Mouse (Mus musculus): ENCODE data around the gene Foxb1. TPM values are rescaled to one million over a fixed set of nuclear protein-coding genes. Genes with fewer than 3 reads are reported as not detected.

Gene Foxb1
- polyA plus RNA-seq, 1 experiment from 2014 or later: not detected

DNA sequence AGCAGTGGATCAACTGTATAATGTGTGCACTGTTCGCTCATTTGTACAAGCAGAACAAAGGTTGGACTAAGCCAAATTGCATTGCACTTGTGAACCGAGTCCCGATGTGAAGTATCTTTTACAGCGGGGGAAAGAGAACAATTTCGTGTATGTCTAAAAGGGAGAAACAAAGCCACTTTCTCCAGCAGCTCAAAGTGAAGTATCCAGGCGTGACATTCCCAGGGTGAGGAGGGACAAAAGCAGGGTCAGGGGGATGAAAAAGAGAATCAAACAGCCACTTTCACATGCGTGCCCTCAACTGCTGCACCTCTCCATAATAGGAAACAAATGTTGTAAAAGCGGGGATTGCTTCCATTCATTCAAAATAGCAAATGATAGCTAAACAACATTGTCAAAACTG, 5.6 kb upstream of the Foxb1 start:
- Histone ChIP-seq H3K9me3 (replicated peaks; ENCODE audit: control insufficient read depth, low read length) (no peaks in the 10 kb centered on the region), H3K36me3 (ENCODE audit: control insufficient read depth, insufficient read depth, low read length) (no peaks in the 10 kb centered on the region), H3K27ac (ENCODE audit: low read length) (no peak overlapping the region), H3K9ac (ENCODE audit: low read length) (no peak overlapping the region), H3K4me1 (ENCODE audit: control insufficient read depth, insufficient read depth, low read length) (no peaks in the 10 kb centered on the region), H3K4me2 (ENCODE audit: low read depth, low read length) (no peak overlapping the region), H3K27me3 (ENCODE audit: control insufficient read depth, insufficient read depth, low read length) (peaks cover 90% of the 10 kb centered on the region), H3K4me3 (replicated peaks; ENCODE audit: low read length) (no peak overlapping the region)
- 2% methylated on average over 8 of the region's 8 CpGs for WGBS
- no peak for ATAC-seq (ENCODE audit: insufficient read depth, low FRiP score)

DNA sequence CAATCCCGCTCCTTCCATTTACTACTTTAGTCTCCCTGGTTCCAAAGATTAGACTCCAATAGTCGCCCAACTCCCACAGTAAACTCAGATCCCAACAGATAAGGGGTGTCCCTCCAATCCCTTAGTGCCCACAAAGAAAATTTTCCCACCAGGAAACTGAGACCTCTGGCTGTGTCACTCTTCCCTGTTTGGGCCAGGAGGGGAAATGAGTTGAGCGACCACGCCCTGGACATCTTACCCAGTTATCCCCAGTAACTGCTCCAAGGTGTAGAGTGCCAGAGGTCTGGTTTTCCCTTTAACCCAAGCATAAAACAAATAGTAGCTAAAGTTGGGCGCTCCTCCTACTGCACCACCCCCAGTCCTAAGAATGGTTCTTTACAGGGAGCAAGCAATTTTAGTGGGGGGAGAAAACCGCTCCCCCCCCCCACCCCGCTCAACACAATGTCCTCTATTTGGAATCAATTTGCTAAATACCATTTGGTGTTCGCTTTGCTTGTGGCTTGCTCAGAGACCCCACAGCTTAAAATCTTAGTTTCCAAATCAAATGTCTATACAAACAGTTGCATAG, 4.8 kb upstream of the Foxb1 start:
- no peaks in the 10 kb centered on the region for H3K4me1 ChIP-seq (ENCODE audit: control insufficient read depth, insufficient read depth, low read length)
- no peaks in the 10 kb centered on the region for H3K9me3 ChIP-seq (replicated peaks; ENCODE audit: control insufficient read depth, low read length)
- H3K9ac ChIP-seq (ENCODE audit: low read length): no peak overlapping the region
- WGBS: 1% methylated on average over 8 of the region's 8 CpGs
- H3K4me2 ChIP-seq (ENCODE audit: low read depth, low read length): no peak overlapping the region
- no peaks in the 10 kb centered on the region for H3K36me3 ChIP-seq (ENCODE audit: control insufficient read depth, insufficient read depth, low read length)
- H3K27me3 ChIP-seq (ENCODE audit: control insufficient read depth, insufficient read depth, low read length): peaks cover 92% of the 10 kb centered on the region
- no peak overlapping the region for H3K4me3 ChIP-seq (replicated peaks; ENCODE audit: low read length)
- ATAC-seq (ENCODE audit: insufficient read depth, low FRiP score): no peak
- H3K27ac ChIP-seq (ENCODE audit: low read length): no peak overlapping the region

DNA sequence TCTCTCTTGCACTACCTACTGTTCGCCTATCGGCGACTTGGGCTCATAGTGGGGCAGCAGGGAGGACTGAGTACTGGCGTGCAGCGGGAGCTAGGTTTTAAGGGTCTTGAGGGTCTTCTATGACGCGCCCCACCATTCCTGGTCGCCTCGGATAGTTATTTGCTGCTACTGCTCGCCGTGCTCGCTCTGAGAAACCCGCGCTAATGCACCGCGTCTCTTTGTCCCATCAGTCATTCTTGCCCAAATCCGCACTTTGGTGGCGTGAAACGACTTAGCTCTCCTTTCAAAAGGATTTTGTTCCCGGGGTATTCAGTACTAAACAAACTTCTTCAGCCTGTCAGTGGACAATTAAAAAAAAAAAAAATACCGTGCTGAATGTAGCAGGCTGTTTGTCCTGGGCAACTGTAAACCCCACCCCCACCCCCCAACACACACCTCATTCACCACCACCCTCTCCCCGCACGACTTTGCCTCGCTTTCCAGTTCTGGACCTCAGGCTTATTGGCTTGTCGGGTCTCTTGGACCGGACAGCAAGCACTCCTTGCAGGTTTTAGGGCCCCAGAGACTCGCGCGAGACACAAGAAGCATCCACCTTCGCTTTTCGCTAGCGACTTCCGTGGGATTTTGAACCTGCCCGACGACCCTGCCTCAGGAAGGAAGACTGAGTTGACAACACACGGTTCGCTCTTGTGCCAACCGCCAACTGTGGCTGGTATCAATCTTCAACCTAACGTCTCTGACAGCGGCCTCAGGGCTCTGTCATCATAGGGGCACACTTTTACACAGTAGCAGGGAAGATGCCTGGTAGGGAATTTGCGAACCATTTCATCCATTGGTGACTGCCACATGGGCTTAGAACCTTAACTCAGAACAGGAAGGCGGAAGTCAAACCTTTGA, 4.1 kb upstream of the Foxb1 start:
- Histone ChIP-seq H3K4me2 (ENCODE audit: low read depth, low read length) (no peak overlapping the region), H3K36me3 (ENCODE audit: control insufficient read depth, insufficient read depth, low read length) (no peaks in the 10 kb centered on the region), H3K9ac (ENCODE audit: low read length) (no peak overlapping the region), H3K4me1 (ENCODE audit: control insufficient read depth, insufficient read depth, low read length) (no peaks in the 10 kb centered on the region), H3K4me3 (replicated peaks; ENCODE audit: low read length) (no peak overlapping the region), H3K9me3 (replicated peaks; ENCODE audit: control insufficient read depth, low read length) (no peaks in the 10 kb centered on the region), H3K27me3 (ENCODE audit: control insufficient read depth, insufficient read depth, low read length) (peaks cover 92% of the 10 kb centered on the region), H3K27ac (ENCODE audit: low read length) (no peak overlapping the region)
- ATAC-seq (ENCODE audit: insufficient read depth, low FRiP score): no peak
- under 1% methylated on average over 42 of the region's 42 CpGs for WGBS

DNA sequence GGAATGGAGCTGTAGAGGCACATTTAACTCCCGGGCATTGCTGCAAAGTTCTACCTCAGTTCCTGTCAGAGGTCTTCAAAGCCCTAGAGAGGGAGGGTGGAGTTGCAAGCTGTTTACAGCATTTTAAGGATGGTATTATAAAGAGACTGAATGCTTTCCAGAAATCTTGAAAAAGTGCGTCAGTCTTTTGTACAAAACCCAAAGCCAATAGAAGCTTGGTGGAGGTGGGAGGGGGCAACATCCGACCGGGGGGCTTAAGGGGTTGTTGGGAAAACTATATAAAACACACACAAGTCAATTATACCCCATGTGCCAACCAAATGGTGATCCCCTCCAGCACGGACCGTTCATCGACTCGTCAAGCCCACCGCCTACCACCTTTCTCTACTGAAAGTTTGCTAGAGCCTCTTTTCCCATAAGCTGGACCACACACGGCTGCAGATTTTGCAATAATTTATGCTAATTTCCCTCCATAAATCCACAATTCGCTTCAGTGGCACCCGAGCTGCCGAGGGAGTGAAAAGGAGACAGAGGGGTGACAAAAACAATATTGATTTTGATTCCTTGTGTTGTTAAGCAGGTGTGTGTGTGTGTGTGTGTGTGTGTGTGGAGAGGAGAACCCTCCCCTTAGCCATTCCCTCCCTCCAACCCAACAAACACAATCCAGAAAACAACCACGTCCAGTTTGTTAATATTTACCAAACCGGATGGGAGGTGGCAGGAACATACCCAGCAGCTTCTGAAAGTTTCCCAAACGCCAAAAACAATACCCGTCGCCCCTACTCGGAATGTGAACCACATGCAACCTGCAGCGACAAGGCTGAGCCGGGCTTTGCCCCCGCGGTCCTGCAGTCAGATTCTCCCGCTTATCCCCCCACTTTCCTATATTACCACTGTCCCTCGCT, 3.2 kb upstream of the Foxb1 start:
- no peak overlapping the region for H3K4me2 ChIP-seq (ENCODE audit: low read depth, low read length)
- WGBS: 3% methylated on average over 25 of the region's 25 CpGs
- peaks cover 92% of the 10 kb centered on the region for H3K27me3 ChIP-seq (ENCODE audit: control insufficient read depth, insufficient read depth, low read length)
- H3K4me3 ChIP-seq (replicated peaks; ENCODE audit: low read length): no peak overlapping the region
- H3K4me1 ChIP-seq (ENCODE audit: control insufficient read depth, insufficient read depth, low read length): no peaks in the 10 kb centered on the region
- no peaks in the 10 kb centered on the region for H3K9me3 ChIP-seq (replicated peaks; ENCODE audit: control insufficient read depth, low read length)
- no peaks in the 10 kb centered on the region for H3K36me3 ChIP-seq (ENCODE audit: control insufficient read depth, insufficient read depth, low read length)
- ATAC-seq (ENCODE audit: insufficient read depth, low FRiP score): no peak
- H3K9ac ChIP-seq (ENCODE audit: low read length): no peak overlapping the region
- H3K27ac ChIP-seq (ENCODE audit: low read length): no peak overlapping the region

DNA sequence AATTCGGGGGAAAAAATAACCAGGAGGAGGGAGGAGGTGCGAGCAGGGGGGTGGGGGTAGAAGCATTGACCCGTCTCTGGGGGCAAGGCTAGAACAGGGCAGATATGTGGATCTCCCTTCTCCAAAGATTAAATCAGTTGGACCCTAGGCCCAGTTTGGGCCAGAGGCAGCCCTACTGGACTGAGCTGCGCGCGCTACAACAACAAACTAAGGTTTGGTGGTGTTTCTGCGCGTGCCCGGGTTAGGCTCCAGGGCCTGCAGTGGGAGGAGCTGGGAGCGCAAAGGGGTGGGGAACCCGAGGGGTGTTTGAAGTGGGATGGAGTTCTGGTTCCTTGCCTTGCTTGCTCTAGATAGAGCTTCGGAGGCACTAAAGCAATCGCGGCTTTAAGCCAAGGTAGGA, 2.0 kb upstream of the Foxb1 start:
- Histone ChIP-seq H3K4me3 (replicated peaks; ENCODE audit: low read length) (no peak overlapping the region), H3K9me3 (replicated peaks; ENCODE audit: control insufficient read depth, low read length) (no peaks in the 10 kb centered on the region), H3K4me1 (ENCODE audit: control insufficient read depth, insufficient read depth, low read length) (no peaks in the 10 kb centered on the region), H3K4me2 (ENCODE audit: low read depth, low read length) (no peak overlapping the region), H3K9ac (ENCODE audit: low read length) (no peak overlapping the region), H3K27ac (ENCODE audit: low read length) (no peak overlapping the region), H3K36me3 (ENCODE audit: control insufficient read depth, insufficient read depth, low read length) (no peaks in the 10 kb centered on the region), H3K27me3 (ENCODE audit: control insufficient read depth, insufficient read depth, low read length) (peaks cover 91% of the 10 kb centered on the region)
- no peak for ATAC-seq (ENCODE audit: insufficient read depth, low FRiP score)
- WGBS: under 1% methylated on average over 14 of the region's 14 CpGs

DNA sequence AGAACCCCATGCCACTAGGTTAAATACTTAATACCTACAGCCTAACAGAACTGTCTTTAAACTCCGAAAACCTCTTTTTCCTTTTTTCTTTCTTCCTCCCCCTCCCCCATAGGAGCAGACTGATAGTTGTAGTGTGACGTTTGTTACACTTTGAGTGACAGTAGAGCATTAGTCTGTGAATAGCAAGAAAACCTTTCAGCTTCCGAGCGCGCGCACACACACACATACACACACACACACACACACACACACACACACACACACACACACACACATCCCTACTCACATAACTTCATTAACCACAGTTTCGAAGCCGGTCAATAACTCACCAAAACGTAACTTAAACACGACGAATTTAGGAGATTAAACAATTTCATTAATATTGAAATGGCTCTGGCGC, 1.5 kb upstream of the Foxb1 start:
- H3K9ac ChIP-seq (ENCODE audit: low read length): no peak overlapping the region
- no peak overlapping the region for H3K4me2 ChIP-seq (ENCODE audit: low read depth, low read length)
- H3K4me1 ChIP-seq (ENCODE audit: control insufficient read depth, insufficient read depth, low read length): no peaks in the 10 kb centered on the region
- no peak overlapping the region for H3K27ac ChIP-seq (ENCODE audit: low read length)
- no peaks in the 10 kb centered on the region for H3K9me3 ChIP-seq (replicated peaks; ENCODE audit: control insufficient read depth, low read length)
- ATAC-seq (ENCODE audit: insufficient read depth, low FRiP score): no peak
- no peak overlapping the region for H3K4me3 ChIP-seq (replicated peaks; ENCODE audit: low read length)
- peaks cover 90% of the 10 kb centered on the region for H3K27me3 ChIP-seq (ENCODE audit: control insufficient read depth, insufficient read depth, low read length)
- H3K36me3 ChIP-seq (ENCODE audit: control insufficient read depth, insufficient read depth, low read length): no peaks in the 10 kb centered on the region
- 2% methylated on average over 12 of the region's 12 CpGs for WGBS

DNA sequence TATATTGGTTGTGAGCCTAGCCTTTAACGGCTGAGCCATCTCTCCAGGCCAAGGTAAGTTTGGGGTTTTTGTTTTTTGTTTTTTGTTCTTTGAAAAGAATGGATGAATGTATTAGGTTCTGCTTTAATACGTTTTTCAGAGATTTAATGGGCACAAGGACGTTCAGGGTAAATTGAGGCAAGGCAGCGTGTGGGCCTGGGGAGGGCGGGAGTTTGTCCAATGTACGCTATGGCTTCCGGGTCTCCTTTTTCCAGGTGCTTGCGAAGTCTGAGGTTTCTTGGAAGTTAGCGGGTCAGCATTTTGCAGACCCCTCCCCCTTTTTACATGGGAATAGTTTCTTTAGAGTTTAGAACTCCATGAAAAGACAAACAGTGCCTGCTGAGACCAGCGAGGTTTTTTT, 829 bp upstream of the Foxb1 start:
- no peak overlapping the region for H3K27ac ChIP-seq (ENCODE audit: low read length)
- H3K4me3 ChIP-seq (replicated peaks; ENCODE audit: low read length): no peak overlapping the region
- peaks cover 93% of the 10 kb centered on the region for H3K27me3 ChIP-seq (ENCODE audit: control insufficient read depth, insufficient read depth, low read length)
- no peak for ATAC-seq (ENCODE audit: insufficient read depth, low FRiP score)
- H3K4me2 ChIP-seq (ENCODE audit: low read depth, low read length): no peak overlapping the region
- no peaks in the 10 kb centered on the region for H3K36me3 ChIP-seq (ENCODE audit: control insufficient read depth, insufficient read depth, low read length)
- H3K9ac ChIP-seq (ENCODE audit: low read length): no peak overlapping the region
- WGBS: 2% methylated on average over 10 of the region's 10 CpGs
- no peaks in the 10 kb centered on the region for H3K9me3 ChIP-seq (replicated peaks; ENCODE audit: control insufficient read depth, low read length)
- no peaks in the 10 kb centered on the region for H3K4me1 ChIP-seq (ENCODE audit: control insufficient read depth, insufficient read depth, low read length)

DNA sequence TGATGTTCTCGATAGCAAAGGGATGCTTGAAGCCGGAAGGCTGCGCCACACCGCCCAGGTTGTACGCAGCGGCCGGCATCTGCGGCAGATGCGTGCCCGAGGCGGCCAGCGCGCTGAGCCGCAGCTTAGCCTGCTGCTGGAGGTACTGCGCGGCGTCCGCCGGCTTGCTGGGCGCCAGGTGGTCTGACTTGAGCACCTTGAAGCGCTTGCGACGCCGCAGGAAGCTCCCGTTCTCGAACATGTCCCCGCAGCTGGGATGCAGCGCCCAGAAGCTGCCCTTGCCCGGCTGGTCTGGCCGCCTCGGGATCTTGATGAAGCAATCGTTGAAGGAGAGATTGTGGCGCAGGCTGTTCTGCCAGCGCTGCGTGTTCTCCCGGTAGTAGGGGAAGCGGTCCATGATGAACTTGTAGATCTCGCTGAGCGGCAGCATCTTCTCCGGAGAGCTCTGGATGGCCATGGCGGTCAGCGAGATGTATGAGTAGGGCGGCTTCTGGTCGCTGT, 969 bp downstream of the Foxb1 start:
- 2% methylated on average over 44 of the region's 44 CpGs for WGBS
- Histone ChIP-seq H3K27me3 (ENCODE audit: control insufficient read depth, insufficient read depth, low read length) (peaks cover 92% of the 10 kb centered on the region), H3K9me3 (replicated peaks; ENCODE audit: control insufficient read depth, low read length) (no peaks in the 10 kb centered on the region), H3K36me3 (ENCODE audit: control insufficient read depth, insufficient read depth, low read length) (no peaks in the 10 kb centered on the region), H3K4me3 (replicated peaks; ENCODE audit: low read length) (no peak overlapping the region), H3K9ac (ENCODE audit: low read length) (no peak overlapping the region), H3K4me2 (ENCODE audit: low read depth, low read length) (no peak overlapping the region), H3K27ac (ENCODE audit: low read length) (no peak overlapping the region), H3K4me1 (ENCODE audit: control insufficient read depth, insufficient read depth, low read length) (no peaks in the 10 kb centered on the region)
- ATAC-seq (ENCODE audit: insufficient read depth, low FRiP score): no peak
